ENCODE assay signal across 8 mouse cellular contexts in genomic region chr17:59013091-59013459, GRCm38 (mm10). TPM values are rescaled to one million over a fixed set of nuclear protein-coding genes. Genes with fewer than 3 reads are reported as not detected.
DNase-seq lines count a peak whose midpoint lies in the region; ATAC-seq and TF ChIP-seq lines count a peak whose summit lies in the region.

Gene Nudt12 (minus strand): TSS chr17:59013372.

- H3K36me3 ChIP-seq in forebrain, embryonic 11.5 days (ENCODE audit: control insufficient read depth, insufficient read depth, low read length): no peaks in the 10 kb centered on the region
- no peaks in the 10 kb centered on the region for H3K36me3 ChIP-seq in heart, embryonic 15.5 days
- H3K36me3 ChIP-seq in liver, embryonic 12.5 days: peaks cover 9% of the 10 kb centered on the region
- H3K36me3 ChIP-seq in stomach, postnatal 0 days (ENCODE audit: control insufficient read depth, insufficient read depth, low read length): no peaks in the 10 kb centered on the region

- under 1% methylated on average over 22 of the region's 22 CpGs for WGBS in forebrain, embryonic 11.5 days
- under 1% methylated on average over 22 of the region's 22 CpGs for WGBS in heart, embryonic 15.5 days
- WGBS in liver, embryonic 12.5 days (ENCODE audit: insufficient replicate concordance): 0% methylated on average over 22 of the region's 22 CpGs
- WGBS in stomach, postnatal 0 days: under 1% methylated on average over 22 of the region's 22 CpGs

- H3K9me3 ChIP-seq in forebrain, embryonic 11.5 days (ENCODE audit: control insufficient read depth, low read length): no peaks in the 10 kb centered on the region
- no peaks in the 10 kb centered on the region for H3K9me3 ChIP-seq in heart, embryonic 15.5 days (replicated peaks)
- no peaks in the 10 kb centered on the region for H3K9me3 ChIP-seq in liver, embryonic 12.5 days (replicated peaks)
- no peaks in the 10 kb centered on the region for H3K9me3 ChIP-seq in stomach, postnatal 0 days (ENCODE audit: control insufficient read depth, low read length)

- peak; percentile 25 for TF ChIP-seq CTCF in stomach, postnatal 0 days (IDR thresholded peaks at IDR 0.05; ENCODE audit: low read depth)

- peak within 1 kb of the TSS; percentile 70 for H3K27ac ChIP-seq in forebrain, embryonic 11.5 days (ENCODE audit: low read depth, low read length)
- peak within 1 kb of the TSS; percentile 61 for H3K27ac ChIP-seq in heart, embryonic 15.5 days
- peak within 1 kb of the TSS; percentile 75 for H3K27ac ChIP-seq in liver, embryonic 12.5 days
- H3K27ac ChIP-seq in stomach, postnatal 0 days (replicated peaks): peak within 1 kb of the TSS; percentile 30; the same call in 1 of the 2 replicates

- H3K9ac ChIP-seq in forebrain, embryonic 11.5 days (ENCODE audit: low read length): peak within 1 kb of the TSS; percentile 71
- peak within 1 kb of the TSS; percentile 74 for H3K9ac ChIP-seq in heart, embryonic 15.5 days
- peak within 1 kb of the TSS; percentile 78 for H3K9ac ChIP-seq in liver, embryonic 12.5 days
- peak within 1 kb of the TSS; percentile 75 for H3K9ac ChIP-seq in stomach, postnatal 0 days (ENCODE audit: low read length)

- H3K4me1 ChIP-seq in forebrain, embryonic 11.5 days (replicated peaks; ENCODE audit: control insufficient read depth, insufficient read depth, low read length): no peaks in the 10 kb centered on the region; the same call in 1 of the 2 replicates
- H3K4me1 ChIP-seq in heart, embryonic 15.5 days (replicated peaks): no peaks in the 10 kb centered on the region
- H3K4me1 ChIP-seq in liver, embryonic 12.5 days: peaks cover 6% of the 10 kb centered on the region
- H3K4me1 ChIP-seq in stomach, postnatal 0 days (replicated peaks; ENCODE audit: control insufficient read depth, insufficient read depth): peaks cover 3% of the 10 kb centered on the region; the same call in 1 of the 2 replicates

- peak within 1 kb of the TSS; percentile 64 for H3K4me3 ChIP-seq in forebrain, embryonic 11.5 days (ENCODE audit: low read depth, low read length)
- H3K4me3 ChIP-seq in heart, embryonic 15.5 days: peak within 1 kb of the TSS; percentile 87
- H3K4me3 ChIP-seq in liver, embryonic 12.5 days: peak within 1 kb of the TSS; percentile 78
- H3K4me3 ChIP-seq in stomach, postnatal 0 days (ENCODE audit: low read depth, low read length): peak within 1 kb of the TSS; percentile 71

- H3K4me2 ChIP-seq in forebrain, embryonic 11.5 days (ENCODE audit: low read depth, low read length, severe bottlenecking): peak within 1 kb of the TSS; percentile 64
- peak within 1 kb of the TSS; percentile 75 for H3K4me2 ChIP-seq in heart, embryonic 15.5 days
- peak within 1 kb of the TSS; percentile 80 for H3K4me2 ChIP-seq in liver, embryonic 12.5 days
- H3K4me2 ChIP-seq in stomach, postnatal 0 days (replicated peaks; ENCODE audit: low read depth): peak within 1 kb of the TSS; percentile 93

- peak; percentile 3 for DNase-seq in CD4-positive helper T cell, adult 2 months (ENCODE audit: low read depth, low spot score)
- peak; percentile 51 for DNase-seq in c-Kit-positive CD71-positive TER-119-positive erythroid progenitor cells, embryonic 14.5 days (ENCODE audit: low spot score)
- DNase-seq in forebrain, embryonic 11.5 days (ENCODE audit: low spot score): peak; percentile 77
- peak; percentile 81 to 93 for DNase-seq in kidney, postnatal 25 days
- peak; percentile 24 to 29 for DNase-seq in natural killer cell, adult 2 months (ENCODE audit: low spot score in 2 of 2)
- DNase-seq in stomach, postnatal 0 days (ENCODE audit: low spot score): peak; percentile 70

- H3K27me3 ChIP-seq in forebrain, embryonic 11.5 days (ENCODE audit: control insufficient read depth, insufficient read depth, low read length): no peaks in the 10 kb centered on the region
- H3K27me3 ChIP-seq in heart, embryonic 15.5 days: no peaks in the 10 kb centered on the region
- no peaks in the 10 kb centered on the region for H3K27me3 ChIP-seq in liver, embryonic 12.5 days (replicated peaks)
- H3K27me3 ChIP-seq in stomach, postnatal 0 days (ENCODE audit: control insufficient read depth, insufficient read depth, low read length): no peaks in the 10 kb centered on the region

- ATAC-seq in forebrain, embryonic 11.5 days (replicated peaks; ENCODE audit: low FRiP score): peak; percentile 87
- ATAC-seq in heart, embryonic 15.5 days (replicated peaks; ENCODE audit: insufficient number of reproducible peaks, insufficient read depth, low FRiP score, low read depth): peak; percentile 80; the same call in 1 of the 2 replicates
- ATAC-seq in liver, embryonic 12.5 days: peak; percentile 86
- ATAC-seq in stomach, postnatal 0 days (ENCODE audit: low FRiP score, low TSS enrichment): peak; percentile 91

- TF ChIP-seq EP300 in stomach, postnatal 0 days (optimal IDR thresholded peaks at IDR 0.05): no peak

RNA-seq across cellular contexts. Expression of gene Nudt12, which starts in this region (rescaled TPM):
- polyA plus RNA-seq in forebrain, embryonic 11.5 days (2014; fragmentation: Nextera tagmentation; extraction: Ambion mirVana): 8.3 and 9.7 TPM in 2 replicates
- 4.7 and 5.9 TPM in 2 replicates for polyA plus RNA-seq in heart, embryonic 15.5 days (2015; fragmentation: Nextera tagmentation; extraction: Ambion mirVana)
- 6.9 and 7.0 TPM in 2 replicates for polyA plus RNA-seq in liver, embryonic 12.5 days (2016; fragmentation: Nextera tagmentation; extraction: Ambion mirVana)
- 3.4 and 4.6 TPM in 2 replicates for polyA plus RNA-seq in stomach, postnatal 0 days (2015; fragmentation: Nextera tagmentation; extraction: Ambion mirVana)

Comparison
In these comparisons a context has a peak if more than half of its experiments do, and no peak if none do; other contexts are left out.
1. Peak in every context shown above with its lines: DNase-seq, ATAC-seq, H3K4me3 ChIP-seq and H3K27ac ChIP-seq.
2. DNase-seq: peak in every context shown above with its lines; median percentile 87 in kidney, postnatal 25 days; 77 in forebrain, embryonic 11.5 days; 70 in stomach, postnatal 0 days; 51 in c-Kit-positive CD71-positive TER-119-positive erythroid progenitor cells, embryonic 14.5 days; 26 in natural killer cell, adult 2 months; 3 in CD4-positive helper T cell, adult 2 months.